Mouse (Mus musculus) spleen, adult 2 months (tissue): ENCODE measurements around the gene Coa3.

ENCODE experiments used
- CTCF ChIP-seq: fragments of 200-500 bp; IDR thresholded peaks from 2 replicates; pipeline ENCODE4 v1.5.1; 2011; ENCODE audit warnings: mild to moderate bottlenecking, inconsistent platforms; ENCODE audit not compliant: insufficient read depth, insufficient read length, insufficient replicate concordance; ENCODE audit errors: extremely low read depth
- POLR2A ChIP-seq: fragments of 200-500 bp; IDR thresholded peaks from 2 replicates; pipeline ENCODE4 v1.6.1; 2011; ENCODE audit warnings: low read depth, low read length, inconsistent platforms

DNA sequence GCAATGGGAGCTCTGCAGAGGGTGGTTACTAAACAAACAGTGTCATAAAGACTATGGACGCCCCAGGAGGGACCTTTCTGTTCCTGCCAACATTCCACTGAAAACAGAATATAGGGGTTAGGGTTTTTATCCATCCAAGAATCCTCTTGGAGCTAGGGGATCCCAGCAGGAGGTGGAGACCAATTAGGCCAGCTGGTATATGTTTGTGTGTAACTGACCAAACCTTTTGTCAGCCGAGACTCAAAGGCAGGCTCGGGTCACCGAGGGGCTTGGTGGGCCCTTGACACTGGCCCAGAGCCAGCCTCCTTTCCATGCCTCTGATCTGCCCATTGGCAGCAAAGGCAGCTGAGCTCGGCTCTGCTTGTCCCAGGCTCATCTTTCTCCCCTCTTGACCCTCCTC lies 4.0 kb upstream of the Coa3 start:
- TF ChIP-seq POLR2A (no peak), CTCF (no peak)
